Mouse (Mus musculus) ZHBTc4 (cell line): ENCODE data around the gene Pcgf2.
"Not testable (repeated sequence)": the region's sequence is repeated elsewhere in the genome, so short reads cannot be mapped to it uniquely, and the experiment has no call there.

Experiments used
- DNase-seq: peaks from one replicate; pipeline ENCODE4 v3.0.0-alpha.2; 2011; ENCODE audit warnings: low read depth, low spot score

Pcgf2 gene

GRCm38 (mm10) chr11:97717369-97718280 is 17.3 kb upstream of the Pcgf2 start:
- DNase-seq: no peak

GRCm38 (mm10) chr11:97716021-97716420 is 15.7 kb upstream of the Pcgf2 start:
- DNase-seq: no peak

GRCm38 (mm10) chr11:97714784-97715760 is 14.8 kb upstream of the Pcgf2 start:
- DNase-seq: no peak

GRCm38 (mm10) chr11:97714356-97714755 is 14.1 kb upstream of the Pcgf2 start:
- DNase-seq: peak; percentile 51

GRCm38 (mm10) chr11:97713896-97714295 is 13.6 kb upstream of the Pcgf2 start:
- DNase-seq: no peak

- no peak for DNase-seq
Measured at GRCm38 (mm10) chr11:97712286-97712685, 12.0 kb upstream of the Pcgf2 start.

GRCm38 (mm10) chr11:97711200-97711900 is 11.1 kb upstream of the Pcgf2 start:
- DNase-seq: peak; percentile 65

GRCm38 (mm10) chr11:97710067-97710466 is 9.8 kb upstream of the Pcgf2 start:
- DNase-seq: not testable (repeated sequence)

- peak; percentile 100 for DNase-seq
Measured at GRCm38 (mm10) chr11:97703039-97703826, 2.9 kb upstream of the Pcgf2 start, which contains the start of gene Psmb3. Gene Psmb3, plus strand, starts transcription at chr11:97703399.

- peak; percentile 77 for DNase-seq
Measured at GRCm38 (mm10) chr11:97702393-97702745, 2.1 kb upstream of the Pcgf2 start.

- DNase-seq: no peak
Measured at GRCm38 (mm10) chr11:97701581-97702392, 1.5 kb upstream of the Pcgf2 start.

- no peak for DNase-seq
Measured at GRCm38 (mm10) chr11:97700746-97701580, 666 bp upstream of the Pcgf2 start.

- peak; percentile 96 for DNase-seq
Measured at GRCm38 (mm10) chr11:97699626-97700002, 683 bp downstream of the Pcgf2 start.

GRCm38 (mm10) chr11:97698741-97699611 is 1.3 kb downstream of the Pcgf2 start:
- DNase-seq: peak; percentile 92

GRCm38 (mm10) chr11:97697891-97698529 is 2.3 kb downstream of the Pcgf2 start:
- DNase-seq: peak; percentile 75

GRCm38 (mm10) chr11:97697199-97697890 is 3.0 kb downstream of the Pcgf2 start:
- no peak for DNase-seq

GRCm38 (mm10) chr11:97696669-97697068 is 3.6 kb downstream of the Pcgf2 start:
- DNase-seq: peak; percentile 81
